Mouse (Mus musculus): ENCODE data around the gene Zbtb6. TPM values are rescaled to one million over a fixed set of nuclear protein-coding genes. Genes with fewer than 3 reads are reported as not detected.

Gene Zbtb6
- 5.4 and 5.6 TPM in 2 replicates for polyA plus RNA-seq (2014; fragmentation: Nextera tagmentation; extraction: Ambion mirVana)

- H3K27me3 ChIP-seq (ENCODE audit: control insufficient read depth, insufficient read depth, low read length): no peaks in the 10 kb centered on the region
- peak within 1 kb of the TSS; percentile 86 for H3K9ac ChIP-seq (ENCODE audit: low read length)
- H3K36me3 ChIP-seq (ENCODE audit: control insufficient read depth, insufficient read depth, low read length): no peaks in the 10 kb centered on the region
- DNase-seq (ENCODE audit: low spot score): peak; percentile 98
- peak; percentile 98 for ATAC-seq (ENCODE audit: insufficient number of reproducible peaks, low FRiP score, low TSS enrichment, low read depth)
- H3K4me3 ChIP-seq (ENCODE audit: low read depth, low read length): peak within 1 kb of the TSS; percentile 87
- no peaks in the 10 kb centered on the region for H3K9me3 ChIP-seq (ENCODE audit: control insufficient read depth, low read length)
- peak within 1 kb of the TSS; percentile 74 for H3K27ac ChIP-seq (replicated peaks; ENCODE audit: low read depth, low read length)
- H3K4me1 ChIP-seq (ENCODE audit: control insufficient read depth, insufficient read depth, low read length): 0 out of 2 replicates have a peak, but pooled peaks cover 2% of the 10 kb centered on the region
- peak within 1 kb of the TSS; percentile 64 for H3K4me2 ChIP-seq (ENCODE audit: low read depth, severe bottlenecking)
- under 1% methylated on average over 51 of the region's 51 CpGs for WGBS
These were observed at the start of gene Zbtb6, which contains the start of the genes Zbtb26 and Rabgap1 for GRCm38 (mm10) chr2:37442611-37443591. Gene Zbtb6, minus strand, starts transcription at chr2:37443171. Gene Zbtb26, minus strand, starts transcription at chr2:37443135. Gene Rabgap1, plus strand, starts transcription at chr2:37443279.

- WGBS: 92% methylated on average over 2 of the region's 2 CpGs
- H3K27ac ChIP-seq (replicated peaks; ENCODE audit: low read depth, low read length): no peak overlapping the region
- no peaks in the 10 kb centered on the region for H3K27me3 ChIP-seq (ENCODE audit: control insufficient read depth, insufficient read depth, low read length)
- H3K4me2 ChIP-seq (ENCODE audit: low read depth, severe bottlenecking): no peak overlapping the region
- DNase-seq (ENCODE audit: low spot score) (no peak), ATAC-seq (ENCODE audit: insufficient number of reproducible peaks, low FRiP score, low TSS enrichment, low read depth) (no peak)
- no peak overlapping the region for H3K4me3 ChIP-seq (ENCODE audit: low read depth, low read length)
- H3K4me1 ChIP-seq (ENCODE audit: control insufficient read depth, insufficient read depth, low read length): no peaks in the 10 kb centered on the region
- no peak overlapping the region for H3K9ac ChIP-seq (ENCODE audit: low read length)
- no peaks in the 10 kb centered on the region for H3K9me3 ChIP-seq (ENCODE audit: control insufficient read depth, low read length)
- H3K36me3 ChIP-seq (ENCODE audit: control insufficient read depth, insufficient read depth, low read length): peaks cover 8% of the 10 kb centered on the region; the same call in 1 of the 2 replicates
These were observed 46.0 kb upstream of the Zbtb6 start for GRCm38 (mm10) chr2:37488956-37489355.

DNA sequence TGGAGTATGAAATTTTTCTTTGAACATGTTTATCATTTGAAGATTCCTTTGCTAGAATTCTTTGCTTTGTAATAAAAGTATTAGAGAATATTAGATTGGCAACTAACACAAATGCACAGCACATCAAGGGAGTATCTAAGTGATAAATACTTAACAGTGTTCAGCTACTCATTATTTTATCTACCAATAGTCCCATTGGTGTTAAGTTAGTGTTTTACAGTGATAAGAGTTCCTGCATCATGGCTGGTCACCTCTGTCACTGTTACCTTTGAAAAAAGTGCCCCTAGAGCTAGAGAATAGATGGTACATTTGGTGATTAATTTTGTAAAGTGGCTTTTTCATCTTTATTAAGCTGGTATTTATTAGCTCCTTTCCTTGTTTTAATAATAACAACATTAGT, 43.4 kb upstream of the Zbtb6 start:
- H3K36me3 ChIP-seq (ENCODE audit: control insufficient read depth, insufficient read depth, low read length): peaks cover 4% of the 10 kb centered on the region; the same call in 1 of the 2 replicates
- H3K27me3 ChIP-seq (ENCODE audit: control insufficient read depth, insufficient read depth, low read length): no peaks in the 10 kb centered on the region
- no peak for ATAC-seq (ENCODE audit: insufficient number of reproducible peaks, low FRiP score, low TSS enrichment, low read depth)
- H3K9me3 ChIP-seq (ENCODE audit: control insufficient read depth, low read length): no peaks in the 10 kb centered on the region
- no peak overlapping the region for H3K4me3 ChIP-seq (ENCODE audit: low read depth, low read length)
- no peak overlapping the region for H3K4me2 ChIP-seq (ENCODE audit: low read depth, severe bottlenecking)
- no peak for DNase-seq (ENCODE audit: low spot score)
- H3K9ac ChIP-seq (ENCODE audit: low read length): no peak overlapping the region
- no peak overlapping the region for H3K27ac ChIP-seq (replicated peaks; ENCODE audit: low read depth, low read length)
- H3K4me1 ChIP-seq (ENCODE audit: control insufficient read depth, insufficient read depth, low read length): no peaks in the 10 kb centered on the region

DNA sequence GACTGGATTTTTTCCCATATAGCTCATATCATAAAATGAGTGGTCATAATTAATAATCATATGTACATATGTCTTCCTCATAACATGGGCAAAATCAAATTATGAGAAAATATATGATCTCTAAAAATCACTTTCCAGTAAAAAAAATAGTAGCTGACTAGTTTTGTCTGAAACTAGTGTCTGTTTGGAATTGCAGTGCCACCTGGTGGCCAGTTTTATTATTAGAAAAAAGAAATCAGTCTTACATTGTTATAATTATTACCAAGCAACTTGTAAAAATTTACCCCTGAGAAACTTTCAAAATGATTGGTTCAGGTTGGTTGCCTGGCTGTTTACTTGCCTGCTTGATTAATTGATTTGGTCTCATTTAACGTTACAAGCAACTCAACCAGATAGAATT, 42.4 kb upstream of the Zbtb6 start:
- peaks cover 4% of the 10 kb centered on the region; the same call in 1 of the 2 replicates for H3K36me3 ChIP-seq (ENCODE audit: control insufficient read depth, insufficient read depth, low read length)
- ATAC-seq (ENCODE audit: insufficient number of reproducible peaks, low FRiP score, low TSS enrichment, low read depth): no peak
- peak; percentile 24 for DNase-seq (ENCODE audit: low spot score)
- no peaks in the 10 kb centered on the region for H3K9me3 ChIP-seq (ENCODE audit: control insufficient read depth, low read length)
- no peak overlapping the region for H3K4me2 ChIP-seq (ENCODE audit: low read depth, severe bottlenecking)
- WGBS: 82% methylated on average over 1 of the region's 1 CpGs
- no peak overlapping the region for H3K4me3 ChIP-seq (ENCODE audit: low read depth, low read length)
- no peak overlapping the region for H3K27ac ChIP-seq (replicated peaks; ENCODE audit: low read depth, low read length)
- no peaks in the 10 kb centered on the region for H3K4me1 ChIP-seq (ENCODE audit: control insufficient read depth, insufficient read depth, low read length)
- H3K9ac ChIP-seq (ENCODE audit: low read length): no peak overlapping the region
- no peaks in the 10 kb centered on the region for H3K27me3 ChIP-seq (ENCODE audit: control insufficient read depth, insufficient read depth, low read length)

DNA sequence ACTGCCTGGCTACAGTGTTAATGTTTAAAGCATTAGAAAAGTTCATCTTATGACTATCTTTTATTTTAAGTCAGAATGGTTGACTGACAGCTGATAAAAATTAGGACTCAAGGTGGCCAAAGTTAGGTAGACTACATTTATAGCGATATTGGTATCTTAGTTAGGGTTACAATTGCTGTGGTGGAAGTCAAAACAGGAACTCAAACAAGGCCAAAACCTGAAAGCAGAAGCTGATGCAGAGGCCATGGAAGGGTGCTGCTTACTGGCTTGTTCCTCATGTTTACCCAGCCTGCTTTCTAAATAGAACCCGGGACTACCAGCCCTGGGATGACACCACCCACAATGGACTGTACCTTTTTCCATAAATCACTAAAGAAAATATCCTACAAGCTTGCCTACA, 41.2 kb upstream of the Zbtb6 start:
- Histone ChIP-seq H3K27ac (replicated peaks; ENCODE audit: low read depth, low read length) (no peak overlapping the region), H3K9me3 (ENCODE audit: control insufficient read depth, low read length) (no peaks in the 10 kb centered on the region), H3K4me3 (ENCODE audit: low read depth, low read length) (no peak overlapping the region), H3K4me1 (ENCODE audit: control insufficient read depth, insufficient read depth, low read length) (no peaks in the 10 kb centered on the region), H3K27me3 (ENCODE audit: control insufficient read depth, insufficient read depth, low read length) (no peaks in the 10 kb centered on the region), H3K4me2 (ENCODE audit: low read depth, severe bottlenecking) (no peak overlapping the region), H3K9ac (ENCODE audit: low read length) (no peak overlapping the region), H3K36me3 (ENCODE audit: control insufficient read depth, insufficient read depth, low read length) (peaks cover 1% of the 10 kb centered on the region; the same call in 1 of the 2 replicates)
- no peak for DNase-seq (ENCODE audit: low spot score)
- ATAC-seq (ENCODE audit: insufficient number of reproducible peaks, low FRiP score, low TSS enrichment, low read depth): no peak
- 90% methylated on average over 2 of the region's 2 CpGs for WGBS

DNA sequence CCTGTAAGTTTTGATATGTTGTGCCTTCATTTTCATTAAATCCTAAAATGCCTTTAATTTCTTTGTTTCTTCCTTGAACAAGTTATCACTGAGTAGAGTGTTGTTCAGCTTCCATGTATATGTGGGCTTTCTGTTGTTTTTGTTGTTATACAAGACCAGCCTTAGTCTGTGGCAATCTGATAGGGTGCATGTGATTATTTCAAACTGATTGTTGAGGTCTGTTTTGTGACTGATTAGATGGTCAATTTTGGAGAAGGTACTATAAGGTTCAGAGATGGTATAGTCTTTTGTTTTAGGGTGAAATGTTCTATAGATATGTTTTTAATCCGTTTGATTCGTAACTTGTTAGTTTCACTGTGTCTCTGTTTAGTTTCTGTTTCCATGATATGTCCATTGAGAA, 37.1 kb upstream of the Zbtb6 start:
- no peak overlapping the region for H3K9ac ChIP-seq (ENCODE audit: low read length)
- no peaks in the 10 kb centered on the region for H3K4me1 ChIP-seq (ENCODE audit: control insufficient read depth, insufficient read depth, low read length)
- no peak overlapping the region for H3K4me2 ChIP-seq (ENCODE audit: low read depth, severe bottlenecking)
- ATAC-seq (ENCODE audit: insufficient number of reproducible peaks, low FRiP score, low TSS enrichment, low read depth) (no peak), DNase-seq (ENCODE audit: low spot score) (no peak)
- H3K27ac ChIP-seq (replicated peaks; ENCODE audit: low read depth, low read length): no peak overlapping the region
- H3K4me3 ChIP-seq (ENCODE audit: low read depth, low read length): no peak overlapping the region
- H3K9me3 ChIP-seq (ENCODE audit: control insufficient read depth, low read length): no peaks in the 10 kb centered on the region
- no peaks in the 10 kb centered on the region for H3K27me3 ChIP-seq (ENCODE audit: control insufficient read depth, insufficient read depth, low read length)
- H3K36me3 ChIP-seq (ENCODE audit: control insufficient read depth, insufficient read depth, low read length): peaks cover 6% of the 10 kb centered on the region; the same call in 1 of the 2 replicates
- 96% methylated on average over 2 of the region's 2 CpGs for WGBS

DNA sequence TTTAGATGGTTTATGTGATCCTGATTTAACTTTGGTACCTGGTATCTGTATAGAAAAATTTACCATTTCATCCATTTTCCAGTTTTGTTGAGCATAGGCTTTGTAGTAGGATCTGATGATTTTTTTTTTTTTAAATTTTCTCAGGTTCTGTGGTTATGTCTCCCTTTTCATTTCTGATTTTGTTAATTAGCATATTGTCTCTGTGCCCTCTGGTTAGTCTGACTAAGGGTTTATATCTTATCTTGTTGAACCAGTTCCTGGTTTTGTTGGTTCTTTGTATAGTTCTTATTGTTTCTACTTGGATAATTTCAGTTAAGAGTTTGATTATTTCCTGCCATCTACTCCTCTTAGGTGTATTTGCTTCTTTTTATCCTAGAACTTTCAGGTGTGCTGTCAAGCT, 36.6 kb upstream of the Zbtb6 start:
- Histone ChIP-seq H3K4me1 (ENCODE audit: control insufficient read depth, insufficient read depth, low read length) (no peaks in the 10 kb centered on the region), H3K36me3 (ENCODE audit: control insufficient read depth, insufficient read depth, low read length) (peaks cover 6% of the 10 kb centered on the region; the same call in 1 of the 2 replicates), H3K4me3 (ENCODE audit: low read depth, low read length) (no peak overlapping the region), H3K27ac (replicated peaks; ENCODE audit: low read depth, low read length) (no peak overlapping the region), H3K4me2 (ENCODE audit: low read depth, severe bottlenecking) (no peak overlapping the region), H3K9me3 (ENCODE audit: control insufficient read depth, low read length) (no peaks in the 10 kb centered on the region), H3K9ac (ENCODE audit: low read length) (no peak overlapping the region), H3K27me3 (ENCODE audit: control insufficient read depth, insufficient read depth, low read length) (no peaks in the 10 kb centered on the region)
- ATAC-seq (ENCODE audit: insufficient number of reproducible peaks, low FRiP score, low TSS enrichment, low read depth): no peak
- no peak for DNase-seq (ENCODE audit: low spot score)

- H3K9ac ChIP-seq (ENCODE audit: low read length): no peak overlapping the region
- H3K4me3 ChIP-seq (ENCODE audit: low read depth, low read length): no peak overlapping the region
- H3K4me1 ChIP-seq (ENCODE audit: control insufficient read depth, insufficient read depth, low read length): no peaks in the 10 kb centered on the region
- no peaks in the 10 kb centered on the region for H3K9me3 ChIP-seq (ENCODE audit: control insufficient read depth, low read length)
- H3K4me2 ChIP-seq (ENCODE audit: low read depth, severe bottlenecking): no peak overlapping the region
- DNase-seq (ENCODE audit: low spot score) (no peak), ATAC-seq (ENCODE audit: insufficient number of reproducible peaks, low FRiP score, low TSS enrichment, low read depth) (no peak)
- no peak overlapping the region for H3K27ac ChIP-seq (replicated peaks; ENCODE audit: low read depth, low read length)
- H3K27me3 ChIP-seq (ENCODE audit: control insufficient read depth, insufficient read depth, low read length): no peaks in the 10 kb centered on the region
- H3K36me3 ChIP-seq (ENCODE audit: control insufficient read depth, insufficient read depth, low read length): peaks cover 5% of the 10 kb centered on the region; the same call in 1 of the 2 replicates
- 96% methylated on average over 4 of the region's 4 CpGs for WGBS
These were observed 23.3 kb upstream of the Zbtb6 start for GRCm38 (mm10) chr2:37466266-37466665.
